ENCODE assay signal across 9 mouse cellular contexts in the genomic region with DNA sequence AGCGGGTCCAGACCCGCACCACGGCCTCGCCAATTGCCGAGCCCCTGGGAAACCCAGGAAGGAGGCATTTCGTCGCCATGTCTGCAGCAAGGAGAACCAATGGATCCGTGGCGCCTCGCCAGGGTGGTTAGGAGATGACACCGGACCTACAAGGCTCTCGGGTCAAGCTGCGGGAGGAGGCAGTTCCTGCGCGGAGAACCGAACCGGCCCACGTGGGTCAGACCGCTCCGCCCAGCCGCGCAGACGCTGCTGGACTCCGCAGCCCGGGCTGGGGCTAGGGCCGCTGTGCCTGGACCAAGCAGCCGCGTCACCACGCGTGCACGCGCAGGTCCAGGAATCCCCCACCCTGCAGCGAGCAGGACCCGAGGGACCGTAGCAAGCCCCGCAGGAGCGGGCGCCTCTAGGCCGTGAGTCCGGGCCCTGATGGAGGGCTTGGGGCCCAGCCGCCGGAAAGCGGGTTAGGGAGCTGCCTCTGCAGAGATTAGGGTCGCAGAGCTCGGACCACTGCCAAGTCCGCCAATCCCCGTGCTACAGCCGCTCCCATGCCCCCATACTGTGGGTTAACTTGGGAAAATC. TPM values are rescaled to one million over a fixed set of nuclear protein-coding genes. Genes with fewer than 3 reads are reported as not detected.
A peak's percentile ranks its signal among the peaks of the same experiment; 100 is the strongest.
DNase-seq lines count a peak whose midpoint lies in the region; ATAC-seq and TF ChIP-seq lines count a peak whose summit lies in the region.
"Had no signal": no experiment of that assay in that cellular context is flagged by ENCODE, and none has a peak within 500 bp of the region (broad histone marks: within the 10 kb centered on the region; RNA-seq: fewer than 3 reads in every experiment).

A gene (plus strand): TSS at position 213 of the 576 bp plus-strand sequence.

- peak; percentile 69 for DNase-seq in brain, embryonic 14.5 days (ENCODE audit: low read depth)
- DNase-seq in kidney, postnatal 14 days = peak; percentile 84
- DNase-seq in naive thymus-derived CD4-positive, alpha-beta T cell, adult 2 months (ENCODE audit: low read depth) = peak; percentile 13

- peak within 1 kb of the TSS; percentile 74 for H3K4me2 ChIP-seq in forebrain, embryonic 12.5 days
- peak within 1 kb of the TSS; percentile 96 for H3K4me2 ChIP-seq in heart, embryonic 15.5 days
- H3K4me2 ChIP-seq in liver, embryonic 12.5 days = peak within 1 kb of the TSS; percentile 80
- H3K4me2 ChIP-seq in stomach, embryonic 15.5 days = peak within 1 kb of the TSS; percentile 88

- peak; percentile 83 for ATAC-seq in forebrain, embryonic 12.5 days (ENCODE audit: low FRiP score)
- ATAC-seq in heart, embryonic 15.5 days (replicated peaks; ENCODE audit: insufficient number of reproducible peaks, insufficient read depth, low FRiP score, low read depth) = peak; percentile 80
- peak; percentile 51 for ATAC-seq in liver, embryonic 12.5 days
- peak; percentile 88 for ATAC-seq in stomach, embryonic 15.5 days (ENCODE audit: insufficient read depth, low FRiP score, low read depth)

- no peaks in the 10 kb centered on the region for H3K36me3 ChIP-seq in C2C12 (ENCODE audit: control insufficient read depth, insufficient read depth)
- no peaks in the 10 kb centered on the region for H3K36me3 ChIP-seq in forebrain, embryonic 12.5 days (replicated peaks)
- H3K36me3 ChIP-seq in heart, embryonic 15.5 days = no peaks in the 10 kb centered on the region; the same call in 1 of the 2 replicates
- H3K36me3 ChIP-seq in liver, embryonic 12.5 days = no peaks in the 10 kb centered on the region
- no peaks in the 10 kb centered on the region for H3K36me3 ChIP-seq in stomach, embryonic 15.5 days
- H3K36me3 ChIP-seq: G1E had no signal

- H3K4me3 ChIP-seq in C2C12 (ENCODE audit: insufficient read depth, poor library complexity, severe bottlenecking) = no peak within 1 kb of the TSS
- peak within 1 kb of the TSS; percentile 57 for H3K4me3 ChIP-seq in forebrain, embryonic 12.5 days (replicated peaks)
- peak within 1 kb of the TSS; percentile 80 for H3K4me3 ChIP-seq in heart, embryonic 15.5 days
- peak within 1 kb of the TSS; percentile 59 for H3K4me3 ChIP-seq in liver, embryonic 12.5 days
- H3K4me3 ChIP-seq in stomach, embryonic 15.5 days (replicated peaks) = peak within 1 kb of the TSS; percentile 63

- H3K4me1 ChIP-seq in forebrain, embryonic 12.5 days = peaks cover 8% of the 10 kb centered on the region
- H3K4me1 ChIP-seq in heart, embryonic 15.5 days (replicated peaks) = 0 out of 2 replicates have a peak, but pooled peaks cover 3% of the 10 kb centered on the region
- H3K4me1 ChIP-seq in liver, embryonic 12.5 days = peaks cover 4% of the 10 kb centered on the region; the same call in 1 of the 2 replicates
- H3K4me1 ChIP-seq in stomach, embryonic 15.5 days = no peaks in the 10 kb centered on the region

- H3K79me2 ChIP-seq in C2C12 (ENCODE audit: control insufficient read depth, insufficient read depth) = no peaks in the 10 kb centered on the region

- no peaks in the 10 kb centered on the region for H3K9me3 ChIP-seq in forebrain, embryonic 12.5 days
- no peaks in the 10 kb centered on the region for H3K9me3 ChIP-seq in heart, embryonic 15.5 days (replicated peaks)
- no peaks in the 10 kb centered on the region for H3K9me3 ChIP-seq in liver, embryonic 12.5 days (replicated peaks)
- no peaks in the 10 kb centered on the region for H3K9me3 ChIP-seq in stomach, embryonic 15.5 days
- H3K9me3 ChIP-seq: G1E had no signal

- peaks cover 19% of the 10 kb centered on the region for H3K27me3 ChIP-seq in C2C12 (ENCODE audit: control insufficient read depth, insufficient read depth, insufficient read length)
- peaks cover 79% of the 10 kb centered on the region for H3K27me3 ChIP-seq in forebrain, embryonic 12.5 days
- no peaks in the 10 kb centered on the region for H3K27me3 ChIP-seq in heart, embryonic 15.5 days
- H3K27me3 ChIP-seq in liver, embryonic 12.5 days (replicated peaks) = peaks cover 28% of the 10 kb centered on the region
- H3K27me3 ChIP-seq in stomach, embryonic 15.5 days (replicated peaks) = no peaks in the 10 kb centered on the region

- no peak for TF ChIP-seq CTCF in C2C12 (IDR thresholded peaks at IDR 0.05; ENCODE audit: control insufficient read depth, insufficient read depth, insufficient read length)
- no peak for TF ChIP-seq CTCF in brain, embryonic 14.5 days (IDR thresholded peaks at IDR 0.05; ENCODE audit: borderline replicate concordance, extremely low read depth, insufficient read depth, insufficient read length)

- 0 out of 2 replicates have a peak within 1 kb of the TSS, but pooled peaks have one; percentile 11 for H3K27ac ChIP-seq in forebrain, embryonic 12.5 days
- H3K27ac ChIP-seq in heart, embryonic 15.5 days = peak within 1 kb of the TSS; percentile 45; the same call in 1 of the 2 replicates
- H3K27ac ChIP-seq in liver, embryonic 12.5 days = no peak within 1 kb of the TSS
- H3K27ac ChIP-seq in stomach, embryonic 15.5 days = 0 out of 2 replicates have a peak within 1 kb of the TSS, but pooled peaks have one; percentile 31

- peak within 1 kb of the TSS; percentile 42 for H3ac ChIP-seq in C2C12 (ENCODE audit: control insufficient read depth, insufficient read length, low read depth)

- H3K9ac ChIP-seq in forebrain, embryonic 12.5 days = peak within 1 kb of the TSS; percentile 71
- peak within 1 kb of the TSS; percentile 81 for H3K9ac ChIP-seq in heart, embryonic 15.5 days
- peak within 1 kb of the TSS; percentile 59 for H3K9ac ChIP-seq in liver, embryonic 12.5 days
- H3K9ac ChIP-seq in stomach, embryonic 15.5 days = peak within 1 kb of the TSS; percentile 71

- WGBS in forebrain, embryonic 12.5 days = under 1% methylated on average over 48 of the region's 48 CpGs
- 1% methylated on average over 48 of the region's 48 CpGs for WGBS in heart, embryonic 15.5 days
- WGBS in liver, embryonic 12.5 days (ENCODE audit: insufficient replicate concordance) = 2% methylated on average over 48 of the region's 48 CpGs
- WGBS in stomach, embryonic 15.5 days = under 1% methylated on average over 48 of the region's 48 CpGs

- H3K79me3 ChIP-seq in C2C12 (ENCODE audit: low read depth) = no peaks in the 10 kb centered on the region

- no peak for TF ChIP-seq POLR2A in brain, embryonic 14.5 days (IDR thresholded peaks at IDR 0.05; ENCODE audit: borderline replicate concordance, extremely low read depth, insufficient read depth, insufficient read length, poor library complexity, severe bottlenecking)

TF ChIP-seq in C2C12, 6 proteins besides CTCF, POLR2A, EP300 and RAD21:
- TF ChIP-seq FOSL1 (IDR thresholded peaks at IDR 0.05; ENCODE audit: insufficient read depth, low read length, poor library complexity, severe bottlenecking) (no peak), MYOG (IDR thresholded peaks at IDR 0.05; ENCODE audit: control insufficient read depth, extremely low read depth, insufficient read length) (no peak), MYOD1 (IDR thresholded peaks at IDR 0.05; ENCODE audit: control insufficient read depth, insufficient read length, low read depth) (no peak), MAX (IDR thresholded peaks at IDR 0.05) (no peak), CEBPB (IDR thresholded peaks at IDR 0.05; ENCODE audit: low read depth) (no peak), USF1 (IDR thresholded peaks at IDR 0.05; ENCODE audit: low read depth) (no peak)

RNA-seq across cellular contexts. Expression of the gene that starts here (rescaled TPM):
- polyA plus RNA-seq in C2C12 (2012; fragmentation: generic; extraction: Trizol) = 2.4 TPM
- polyA plus RNA-seq in brain, embryonic 14.5 days (2012; rRNA removed) = 10.4 and 19.2 TPM in 2 replicates
- 1.3 and 2.6 TPM in 2 replicates for polyA plus RNA-seq in forebrain, embryonic 12.5 days (2016; fragmentation: Nextera tagmentation; extraction: Ambion mirVana)
- polyA plus RNA-seq in heart, embryonic 15.5 days (2015; fragmentation: Nextera tagmentation; extraction: Ambion mirVana) = 1.8 and 2.4 TPM in 2 replicates
- polyA plus RNA-seq in liver, embryonic 12.5 days (2016; fragmentation: Nextera tagmentation; extraction: Ambion mirVana) = 0.26 and 0.44 TPM in 2 replicates
- 2.3 and 2.5 TPM in 2 replicates for polyA plus RNA-seq in stomach, embryonic 15.5 days (2015; fragmentation: Nextera tagmentation; extraction: Ambion mirVana)
- polyA plus RNA-seq: G1E had no signal

Comparison
In these comparisons a context has a peak if more than half of its experiments do, and no peak if none do; other contexts are left out.
1. Peak in ATAC-seq, H3K4me3 ChIP-seq, H3K9ac ChIP-seq and H3K4me2 ChIP-seq in liver, embryonic 12.5 days; RNA of the gene not detected or under 1 TPM.
2. DNase-seq: peak in every context shown above with its lines; median percentile 84 in kidney, postnatal 14 days; 69 in brain, embryonic 14.5 days; 13 in naive thymus-derived CD4-positive, alpha-beta T cell, adult 2 months.